Comparison of ENCODE assay signal across 8 mouse cellular contexts in genomic region chr8:90869071-90869919, GRCm38 (mm10). TPM values are rescaled to one million over a fixed set of nuclear protein-coding genes. Genes with fewer than 3 reads are reported as not detected.
DNase-seq lines count a peak whose midpoint lies in the region; ATAC-seq and TF ChIP-seq lines count a peak whose summit lies in the region.

No protein-coding gene starts in this region.

- DNase-seq in frontal cortex, postnatal 10 days (ENCODE audit: low spot score in 2 of 2): peak; percentile 73 to 77
- no peak for DNase-seq in hindbrain, embryonic 11.5 days (ENCODE audit: low spot score)
- DNase-seq in layer of hippocampus, postnatal 10 days (ENCODE audit: low spot score in 2 of 2): peak; percentile 68 to 78
- peak; percentile 76 for DNase-seq in ovary, postnatal 10 days (ENCODE audit: low spot score)
- no peak for DNase-seq in embryo, embryonic 10.5 days (ENCODE audit: low spot score)

- H3K9ac ChIP-seq in hindbrain, embryonic 11.5 days (ENCODE audit: low read depth, low read length): no peak overlapping the region
- no peak overlapping the region for H3K9ac ChIP-seq in lung, embryonic 15.5 days

- H3K4me3 ChIP-seq in E14TG2a.4 (replicated peaks; ENCODE audit: low read length): peak overlapping the region; percentile 63
- H3K4me3 ChIP-seq in bone marrow, adult 2 months (replicated peaks; ENCODE audit: control insufficient read depth, low read depth, low read length): no peak overlapping the region
- no peak overlapping the region for H3K4me3 ChIP-seq in hindbrain, embryonic 11.5 days (ENCODE audit: low read depth, low read length)
- H3K4me3 ChIP-seq in lung, embryonic 15.5 days: no peak overlapping the region

- H3K4me2 ChIP-seq in hindbrain, embryonic 11.5 days (replicated peaks; ENCODE audit: low read depth, low read length): peak overlapping the region; percentile 31
- peak overlapping the region; percentile 35 for H3K4me2 ChIP-seq in lung, embryonic 15.5 days

- peaks cover 10% of the 10 kb centered on the region; the same call in 1 of the 2 replicates for H3K27me3 ChIP-seq in E14TG2a.4 (ENCODE audit: insufficient read depth, low read length)
- H3K27me3 ChIP-seq in hindbrain, embryonic 11.5 days (ENCODE audit: control insufficient read depth, insufficient read depth, low read length): no peaks in the 10 kb centered on the region
- no peaks in the 10 kb centered on the region for H3K27me3 ChIP-seq in lung, embryonic 15.5 days

- ATAC-seq in hindbrain, embryonic 11.5 days (ENCODE audit: low FRiP score): peak; percentile 23
- ATAC-seq in lung, embryonic 15.5 days (ENCODE audit: borderline replicate concordance, extremely low read depth, low FRiP score, low TSS enrichment): peak; percentile 92

- no peaks in the 10 kb centered on the region for H3K9me3 ChIP-seq in E14TG2a.4 (ENCODE audit: low read length)
- no peaks in the 10 kb centered on the region for H3K9me3 ChIP-seq in hindbrain, embryonic 11.5 days (ENCODE audit: control insufficient read depth, low read length)
- no peaks in the 10 kb centered on the region for H3K9me3 ChIP-seq in lung, embryonic 15.5 days

- peaks cover 67% of the 10 kb centered on the region for H3K4me1 ChIP-seq in E14TG2a.4 (replicated peaks; ENCODE audit: low read depth, low read length)
- H3K4me1 ChIP-seq in bone marrow, adult 2 months (ENCODE audit: control insufficient read depth, insufficient read depth, low read length): no peaks in the 10 kb centered on the region; the same call in none of the 2 replicates
- peaks cover 15% of the 10 kb centered on the region for H3K4me1 ChIP-seq in hindbrain, embryonic 11.5 days (replicated peaks; ENCODE audit: control insufficient read depth, insufficient read depth, low read length)
- peaks cover 35% of the 10 kb centered on the region for H3K4me1 ChIP-seq in lung, embryonic 15.5 days

- WGBS in bone marrow, adult 2 months: 8% methylated on average over 18 of the region's 18 CpGs
- 36% methylated on average over 18 of the region's 18 CpGs for WGBS in hindbrain, embryonic 11.5 days
- 37% methylated on average over 18 of the region's 18 CpGs for WGBS in lung, embryonic 15.5 days

- H3K36me3 ChIP-seq in E14TG2a.4 (ENCODE audit: insufficient read depth, low read length): peaks cover 12% of the 10 kb centered on the region
- no peaks in the 10 kb centered on the region for H3K36me3 ChIP-seq in hindbrain, embryonic 11.5 days (ENCODE audit: control insufficient read depth, insufficient read depth, low read length)
- H3K36me3 ChIP-seq in lung, embryonic 15.5 days: no peaks in the 10 kb centered on the region

- no peak for TF ChIP-seq POLR2A in bone marrow, adult 2 months (IDR thresholded peaks at IDR 0.05; ENCODE audit: borderline replicate concordance, control insufficient read depth, low read depth, low read length)

- peak overlapping the region; percentile 6; the same call in 1 of the 2 replicates for H3K27ac ChIP-seq in bone marrow, adult 2 months (ENCODE audit: control insufficient read depth, insufficient read depth, low read depth, low read length, poor library complexity)
- H3K27ac ChIP-seq in hindbrain, embryonic 11.5 days (ENCODE audit: low read depth, low read length): peak overlapping the region; percentile 85
- peak overlapping the region; percentile 93 for H3K27ac ChIP-seq in lung, embryonic 15.5 days

- no peak for TF ChIP-seq CTCF in E14TG2a.4 (conservative IDR thresholded peaks at IDR 0.05; ENCODE audit: low read length)
- TF ChIP-seq CTCF in bone marrow, adult 2 months (IDR thresholded peaks at IDR 0.05; ENCODE audit: control insufficient read depth, insufficient read depth, low read length): no peak

RNA-seq across cellular contexts. Expression of gene Chd9, which starts 41.1 kb away (rescaled TPM):
- 28.0 and 60.6 TPM in 2 replicates for polyA plus RNA-seq in bone marrow, adult 2 months (2011; ENCODE audit: insufficient read depth, insufficient read length, low replicate concordance, missing spikeins)
- polyA plus RNA-seq in hindbrain, embryonic 11.5 days (2014; fragmentation: Nextera tagmentation; extraction: Ambion mirVana): 51.2 and 72.5 TPM in 2 replicates
- 100 to 1,000 TPM; 169 to 181 TPM for total RNA-seq in layer of hippocampus, postnatal 10 days (2021)
- polyA plus RNA-seq in lung, embryonic 15.5 days (2015; fragmentation: Nextera tagmentation; extraction: Ambion mirVana): 73.3 and 81.9 TPM in 2 replicates

RNA-seq across cellular contexts. Expression of gene Gm19935, which starts 52.1 kb away (rescaled TPM):
- 1.3 and 1.6 TPM in 2 replicates for polyA plus RNA-seq in bone marrow, adult 2 months (2011; ENCODE audit: insufficient read depth, insufficient read length, low replicate concordance, missing spikeins)
- 0.25 and 0.59 TPM in 2 replicates for polyA plus RNA-seq in hindbrain, embryonic 11.5 days (2014; fragmentation: Nextera tagmentation; extraction: Ambion mirVana)
- total RNA-seq in layer of hippocampus, postnatal 10 days (2021): 1 to 10 TPM; 1.9 to 3.5 TPM
- 0.15 and 0.33 TPM in 2 replicates for polyA plus RNA-seq in lung, embryonic 15.5 days (2015; fragmentation: Nextera tagmentation; extraction: Ambion mirVana)

Comparison
In these comparisons a context has a peak if more than half of its experiments do, and no peak if none do; other contexts are left out.
1. H3K27ac ChIP-seq: peak in every context shown above with its lines; median percentile 93 in lung, embryonic 15.5 days; 85 in hindbrain, embryonic 11.5 days; 6 in bone marrow, adult 2 months.
2. DNase-seq: peak in frontal cortex, postnatal 10 days (2 of 2), layer of hippocampus, postnatal 10 days (2 of 2) and ovary, postnatal 10 days (single experiment); none in hindbrain, embryonic 11.5 days (single experiment) and embryo, embryonic 10.5 days (single experiment).